Mouse (Mus musculus) heart, postnatal 0 days (tissue): ENCODE results near the gene Rab7. TPM values are rescaled to one million over a fixed set of nuclear protein-coding genes. Genes with fewer than 3 reads are reported as not detected.

Experiments used
- ATAC-seq: fragments of 200-750 bp; cut with Nextera tagmentation; 2 replicates; pipeline ENCODE4 v1.8.0; 2017; ENCODE audit warnings: low read depth, moderate number of reproducible peaks, moderate library complexity; ENCODE audit not compliant: insufficient read depth
- DNase-seq: peaks from one replicate; pipeline ENCODE4 v3.0.0-alpha.2; 2016; ENCODE audit warnings: low spot score
- H3K27ac ChIP-seq: fragments of 300-500 bp; sonication (generic); 2 replicates; pipeline ENCODE4 v1.5.1; 2014; ENCODE audit warnings: low read depth, mild to moderate bottlenecking
- H3K27me3 ChIP-seq: fragments of 300-500 bp; sonication (generic); 2 replicates; pipeline ENCODE4 v1.6.1; 2014; ENCODE audit warnings: low read length, mixed read lengths; ENCODE audit not compliant: control insufficient read depth, insufficient read depth
- H3K36me3 ChIP-seq: fragments of 300-500 bp; sonication (generic); replicated peaks from 2 replicates; pipeline ENCODE4 v1.6.1; 2014; ENCODE audit warnings: low read length, mixed read lengths; ENCODE audit not compliant: control insufficient read depth, insufficient read depth
- H3K4me1 ChIP-seq: fragments of 300-500 bp; sonication (generic); 2 replicates; pipeline ENCODE4 v1.6.1; 2014; ENCODE audit warnings: antibody characterized with exemption; ENCODE audit not compliant: control insufficient read depth, insufficient read depth
- H3K4me2 ChIP-seq: fragments of 300-500 bp; sonication (generic); 2 replicates; pipeline ENCODE4 v1.6.1; 2014; ENCODE audit warnings: low read depth, mild to moderate bottlenecking, low read length, moderate library complexity
- H3K4me3 ChIP-seq: fragments of 300-500 bp; sonication (generic); 2 replicates; pipeline ENCODE4 v1.5.1; 2014; ENCODE audit warnings: low read depth, low read length
- H3K9ac ChIP-seq: fragments of 300-500 bp; sonication (generic); replicated peaks from 2 replicates; pipeline ENCODE4 v1.6.1; 2014; ENCODE audit warnings: low read depth, low read length, mixed read lengths
- H3K9me3 ChIP-seq: fragments of 300-500 bp; sonication (generic); replicated peaks from 2 replicates; pipeline ENCODE4 v1.6.1; 2016; ENCODE audit warnings: low read length; ENCODE audit not compliant: control insufficient read depth
- CTCF ChIP-seq: IDR thresholded peaks from 2 replicates; pipeline ENCODE4 v1.5.1; 2016; ENCODE audit warnings: antibody characterized with exemption, control low read depth, low read depth
- EP300 ChIP-seq: IDR thresholded peaks from 2 replicates; pipeline ENCODE4 v1.6.1; 2016; ENCODE audit warnings: antibody characterized with exemption, low read depth
- WGBS: fragments of 180-500 bp; shearing (Covaris S2); extraction: QIAGEN DNeasy Blood & Tissue Kit; methylation state at CpG from one replicate; pipeline ENCODE4 v1.1.7; 2014; 5-methylcytosine and 5-hydroxymethylcytosine counted together
- polyA plus RNA-seq: library from polyadenylated mRNA; unstranded; fragments of >200 nt; fragmentation: Nextera tagmentation; extraction: Ambion mirVana; gene quantifications from 2 replicates; pipeline ENCODE4 v1.2.1, GENCODE M21; 2015
- total RNA-seq: library from RNA; depleted of rRNA; stranded (reverse); fragments of >200 nt; gene quantifications from 2 replicates; pipeline ENCODE4 v1.2.3, GENCODE M21; 2014; ENCODE audit warnings: low replicate concordance

Rab7 gene
- total and polyA plus RNA-seq, 2 experiments from 2014 or later: 62.7 to 196 TPM

DNA sequence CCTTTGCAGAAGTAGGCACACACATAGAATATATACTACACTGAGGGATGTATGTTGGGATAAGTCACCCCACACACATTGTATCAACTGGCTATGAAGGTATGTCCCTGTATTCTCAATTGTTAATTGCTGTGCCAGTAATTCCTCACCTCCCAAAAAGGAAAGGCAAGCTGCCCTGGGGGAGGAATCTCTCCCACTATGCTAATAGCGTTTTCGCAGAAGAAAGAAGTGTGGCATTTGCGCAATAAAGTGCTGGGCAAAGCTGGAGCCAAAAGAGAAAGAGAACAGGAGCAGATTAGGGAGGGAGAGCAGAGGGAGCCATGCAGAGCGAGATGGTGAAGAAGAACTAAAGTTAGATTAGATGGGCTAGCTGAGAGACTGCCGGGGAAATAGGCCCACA, 17.7 kb downstream of the Rab7 start:
- no peak for ATAC-seq
- TF ChIP-seq EP300 (no peak), CTCF (no peak)
- peaks cover 5% of the 10 kb centered on the region; the same call in 1 of the 2 replicates for H3K36me3 ChIP-seq
- no peaks in the 10 kb centered on the region for H3K9me3 ChIP-seq
- H3K4me3 ChIP-seq: no peak overlapping the region
- peak overlapping the region; percentile 35; the same call in 1 of the 2 replicates for H3K27ac ChIP-seq
- no peak overlapping the region for H3K9ac ChIP-seq
- no peaks in the 10 kb centered on the region for H3K27me3 ChIP-seq
- 63% methylated on average over 5 of the region's 5 CpGs for WGBS
- H3K4me2 ChIP-seq: no peak overlapping the region
- no peak for DNase-seq
- H3K4me1 ChIP-seq: peaks cover 11% of the 10 kb centered on the region; the same call in 1 of the 2 replicates

DNA sequence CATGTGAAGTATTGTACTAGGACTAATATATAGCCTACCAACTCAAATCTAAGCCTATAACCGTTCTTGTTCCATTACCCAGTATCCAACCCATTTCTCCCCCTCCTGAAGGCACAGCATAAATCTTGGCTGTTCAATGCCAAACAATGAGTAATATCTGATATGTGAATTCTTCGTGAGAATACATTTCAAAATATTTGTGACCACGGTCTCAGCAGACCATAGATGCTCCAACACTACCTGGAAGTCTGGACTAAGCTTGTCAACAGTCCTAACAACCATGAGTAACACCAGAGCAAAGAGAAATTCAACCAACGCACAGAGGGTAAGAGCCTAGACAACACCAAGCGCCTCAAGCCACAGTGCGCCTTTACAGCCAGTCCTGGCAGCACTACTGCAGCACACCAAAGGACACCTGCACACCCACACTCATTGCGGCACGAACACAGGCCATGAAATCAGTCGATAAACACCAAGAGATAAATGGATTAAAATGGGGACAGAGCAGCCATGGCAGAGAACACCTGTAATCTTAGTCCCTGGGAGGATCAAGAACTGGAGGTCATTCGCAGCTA, 21.7 kb downstream of the Rab7 start:
- no peak overlapping the region for H3K27ac ChIP-seq
- no peaks in the 10 kb centered on the region for H3K9me3 ChIP-seq
- H3K4me3 ChIP-seq: no peak overlapping the region
- H3K4me2 ChIP-seq: no peak overlapping the region
- no peak for DNase-seq
- H3K36me3 ChIP-seq: no peaks in the 10 kb centered on the region
- H3K27me3 ChIP-seq: no peaks in the 10 kb centered on the region
- H3K4me1 ChIP-seq: peaks cover 12% of the 10 kb centered on the region
- TF ChIP-seq EP300 (no peak), CTCF (no peak)
- WGBS: 85% methylated on average over 10 of the region's 10 CpGs
- H3K9ac ChIP-seq: no peak overlapping the region
- no peak for ATAC-seq

DNA sequence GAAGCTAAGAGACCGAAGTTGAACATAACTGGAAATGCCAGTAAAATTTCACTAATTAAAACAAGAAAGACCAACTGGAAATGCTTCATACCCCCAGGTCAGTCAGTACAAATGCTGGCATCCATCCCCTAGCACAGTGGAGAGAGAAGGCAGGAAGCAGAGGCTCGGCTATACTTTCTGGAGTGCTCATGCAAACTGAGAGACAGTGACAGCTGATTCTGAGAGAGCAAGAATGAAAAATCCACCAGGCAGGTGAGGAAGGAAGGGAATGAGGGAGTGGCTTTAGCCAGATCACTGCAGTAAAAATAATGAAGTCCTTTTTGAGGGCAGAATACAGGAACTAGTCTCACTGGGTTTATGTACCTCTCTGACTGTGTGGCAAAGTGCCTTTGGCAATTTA, 25.9 kb downstream of the Rab7 start:
- H3K9me3 ChIP-seq: no peaks in the 10 kb centered on the region
- no peak for TF ChIP-seq EP300
- TF ChIP-seq CTCF: no peak
- H3K27me3 ChIP-seq: no peaks in the 10 kb centered on the region
- no peaks in the 10 kb centered on the region for H3K36me3 ChIP-seq
- H3K4me3 ChIP-seq: no peak overlapping the region
- WGBS: 66% methylated on average over 2 of the region's 2 CpGs
- H3K9ac ChIP-seq: 0 out of 2 replicates have a peak overlapping the region, but pooled peaks have one; percentile 2
- DNase-seq (no peak), ATAC-seq (no peak)
- no peak overlapping the region for H3K4me2 ChIP-seq
- no peak overlapping the region for H3K27ac ChIP-seq
- peaks cover 18% of the 10 kb centered on the region for H3K4me1 ChIP-seq

DNA sequence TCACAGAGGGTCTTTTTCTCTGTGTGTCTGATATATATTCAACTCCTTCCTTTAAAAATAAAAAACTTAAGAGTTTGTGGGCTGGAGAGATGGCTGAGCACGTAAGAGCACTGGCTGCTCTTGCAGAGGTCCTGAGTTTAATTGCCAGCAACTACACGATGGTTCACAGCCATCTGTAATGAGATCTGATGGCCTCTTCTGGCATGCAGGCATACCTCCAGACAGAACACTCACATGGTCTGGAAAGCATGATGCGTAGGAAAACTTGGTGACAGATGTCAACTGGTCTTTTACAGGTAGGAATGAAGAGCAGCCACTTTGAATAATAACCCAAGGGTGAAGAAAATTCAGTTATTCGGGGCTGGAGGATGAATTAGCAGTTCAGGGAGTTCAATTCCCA, 27.2 kb downstream of the Rab7 start:
- 44% methylated on average over 4 of the region's 4 CpGs for WGBS
- peaks cover 18% of the 10 kb centered on the region for H3K4me1 ChIP-seq

DNA sequence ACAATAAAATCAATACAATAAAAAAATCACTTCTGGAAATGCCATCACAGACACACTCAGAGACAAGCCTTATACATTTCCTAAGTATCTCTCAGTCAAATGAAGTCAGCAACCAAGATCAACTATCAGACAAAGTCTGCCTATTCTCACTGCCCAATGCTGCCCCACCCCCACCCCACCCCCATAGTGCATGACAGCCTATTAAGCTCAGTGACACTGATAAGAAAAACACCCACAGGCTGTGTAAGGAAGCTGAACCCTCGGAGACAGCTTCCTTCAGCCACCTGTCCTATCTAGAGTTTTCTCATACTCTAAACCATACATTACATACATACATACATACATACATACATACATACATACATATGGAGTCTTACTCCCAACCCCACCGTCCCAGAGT, 29.3 kb downstream of the Rab7 start:
- Histone ChIP-seq H3K4me3 (no peak overlapping the region), H3K4me2 (no peak overlapping the region), H3K9ac (no peak overlapping the region), H3K9me3 (no peaks in the 10 kb centered on the region), H3K36me3 (peaks cover 13% of the 10 kb centered on the region), H3K27me3 (no peaks in the 10 kb centered on the region), H3K4me1 (peaks cover 18% of the 10 kb centered on the region), H3K27ac (no peak overlapping the region)
- ATAC-seq: no peak
- no peak for DNase-seq
- 42% methylated on average over 2 of the region's 2 CpGs for WGBS
- TF ChIP-seq CTCF: no peak
- TF ChIP-seq EP300: no peak

More for the DNA sequence above, 27.2 kb downstream of the Rab7 start:
- Histone ChIP-seq H3K9me3 (no peaks in the 10 kb centered on the region), H3K9ac (no peak overlapping the region), H3K4me3 (no peak overlapping the region), H3K27me3 (no peaks in the 10 kb centered on the region), H3K36me3 (peaks cover 5% of the 10 kb centered on the region; the same call in 1 of the 2 replicates), H3K27ac (no peak overlapping the region), H3K4me2 (no peak overlapping the region)
- ATAC-seq (no peak), DNase-seq (no peak)
- no peak for TF ChIP-seq CTCF
- TF ChIP-seq EP300: no peak

DNA sequence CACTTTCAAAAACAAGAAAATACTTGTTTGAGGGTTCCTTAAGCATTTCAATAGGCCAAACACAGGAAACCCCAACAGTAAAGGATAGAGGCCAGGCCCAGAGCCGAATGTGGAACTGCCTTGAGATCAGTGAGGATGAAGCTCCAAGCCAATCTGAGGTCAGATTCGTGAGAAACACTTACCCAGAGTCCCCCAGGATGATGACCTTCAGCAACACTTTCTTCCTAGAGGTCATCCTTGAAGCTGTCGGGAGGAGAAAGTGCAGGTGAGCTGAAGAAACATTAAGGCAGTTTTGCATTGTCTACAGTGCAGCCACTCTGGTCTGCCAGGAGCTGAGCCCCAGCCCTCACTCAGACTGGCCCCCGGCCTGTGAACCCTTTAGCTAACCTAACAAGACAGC, 31.6 kb downstream of the Rab7 start:
- Histone ChIP-seq H3K4me3 (no peak overlapping the region), H3K9ac (no peak overlapping the region), H3K9me3 (no peaks in the 10 kb centered on the region), H3K4me1 (peaks cover 9% of the 10 kb centered on the region), H3K27ac (peak overlapping the region; percentile 1; the same call in 1 of the 2 replicates), H3K36me3 (peaks cover 33% of the 10 kb centered on the region), H3K4me2 (no peak overlapping the region), H3K27me3 (no peaks in the 10 kb centered on the region)
- TF ChIP-seq CTCF (no peak), EP300 (no peak)
- 60% methylated on average over 4 of the region's 4 CpGs for WGBS
- no peak for ATAC-seq
- DNase-seq: no peak
